Comparison of ENCODE assay signal across 8 mouse cellular contexts in the genomic region with DNA sequence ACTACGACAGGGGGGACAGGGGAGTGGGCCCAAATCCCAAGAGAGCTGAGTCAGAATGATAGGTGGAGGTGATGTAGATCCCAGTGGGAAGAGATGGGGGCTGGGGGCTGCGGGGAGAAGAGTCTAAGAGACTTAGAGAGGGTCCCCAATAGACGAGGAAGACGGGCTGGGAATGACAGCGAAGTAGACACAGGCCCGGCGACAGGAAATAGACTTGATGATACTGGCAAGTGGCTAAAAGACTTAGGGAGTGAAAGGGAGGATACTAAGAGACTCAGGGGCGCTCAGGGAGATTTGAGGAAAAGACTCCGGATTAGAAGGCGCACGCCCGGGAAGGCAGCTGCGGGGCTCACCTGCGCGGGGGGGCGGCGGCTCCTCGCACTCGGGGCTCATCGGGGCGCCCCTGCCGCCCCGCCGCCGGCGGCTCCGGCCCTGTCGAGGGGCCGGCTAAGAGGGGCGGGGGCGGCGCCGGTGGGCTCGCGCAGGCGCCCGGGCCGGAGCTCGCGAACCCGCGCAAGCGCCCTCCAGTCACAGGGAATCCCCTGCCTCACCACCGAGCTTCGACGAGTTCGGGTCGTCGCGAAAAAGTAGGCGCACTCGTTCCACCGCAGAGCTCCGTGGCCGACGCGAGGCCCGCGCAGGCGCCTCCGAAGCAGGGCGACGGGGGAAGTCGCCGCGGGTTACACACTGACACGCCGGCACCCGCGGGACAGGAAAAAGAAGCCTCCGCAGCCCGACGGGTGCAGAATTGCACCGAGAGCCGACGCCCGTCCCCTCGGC. TPM values are rescaled to one million over a fixed set of nuclear protein-coding genes. Genes with fewer than 3 reads are reported as not detected.
A peak's percentile ranks its signal among the peaks of the same experiment; 100 is the strongest.
DNase-seq lines count a peak whose midpoint lies in the region; ATAC-seq and TF ChIP-seq lines count a peak whose summit lies in the region.

No protein-coding gene starts in this region.

- peaks cover 11 to 37% of the 10 kb centered on the region in 2 experiments for H3K36me3 ChIP-seq in CH12.LX (replicated peaks in 1 of 2; ENCODE audit: control insufficient read depth in 1 of 2, insufficient read depth in 1 of 2, low read length in 1 of 2)
- H3K36me3 ChIP-seq in heart, postnatal 0 days (replicated peaks; ENCODE audit: control insufficient read depth, insufficient read depth, low read length) = peaks cover 14% of the 10 kb centered on the region
- H3K36me3 ChIP-seq in limb, embryonic 14.5 days (ENCODE audit: control insufficient read depth, insufficient read depth, low read length) = peaks cover 16% of the 10 kb centered on the region
- peaks cover 9% of the 10 kb centered on the region; the same call in 1 of the 2 replicates for H3K36me3 ChIP-seq in neural tube, embryonic 12.5 days

- H3K27me3 ChIP-seq in CH12.LX (replicated peaks) = no peaks in the 10 kb centered on the region
- no peaks in the 10 kb centered on the region for H3K27me3 ChIP-seq in heart, postnatal 0 days (ENCODE audit: control insufficient read depth, insufficient read depth, low read length)
- H3K27me3 ChIP-seq in limb, embryonic 14.5 days (ENCODE audit: control insufficient read depth, insufficient read depth, low read length) = no peaks in the 10 kb centered on the region
- no peaks in the 10 kb centered on the region for H3K27me3 ChIP-seq in neural tube, embryonic 12.5 days (replicated peaks)

- no peak for DNase-seq in gastrocnemius, adult 2 months
- no peak for DNase-seq in gastrocnemius, postnatal 25 days
- DNase-seq in CH12.LX (ENCODE audit: extremely low read depth) = peak; percentile 34
- DNase-seq in heart, postnatal 0 days (ENCODE audit: low spot score) = peak; percentile 27
- peak; percentile 13 for DNase-seq in limb, embryonic 14.5 days (ENCODE audit: low spot score)
- no peak for DNase-seq in layer of hippocampus, postnatal 25 days (ENCODE audit: extremely low spot score in 1 of 2, low spot score in 1 of 2)

- H3K9me3 ChIP-seq in CH12.LX (replicated peaks; ENCODE audit: low read length) = no peaks in the 10 kb centered on the region
- H3K9me3 ChIP-seq in heart, postnatal 0 days (replicated peaks; ENCODE audit: control insufficient read depth, low read length) = no peaks in the 10 kb centered on the region
- H3K9me3 ChIP-seq in limb, embryonic 14.5 days (ENCODE audit: control insufficient read depth, low read length) = no peaks in the 10 kb centered on the region
- no peaks in the 10 kb centered on the region for H3K9me3 ChIP-seq in neural tube, embryonic 12.5 days

- H3K4me2 ChIP-seq in CH12.LX (ENCODE audit: insufficient read depth, low read depth, poor library complexity, severe bottlenecking) = peak overlapping the region; percentile 90
- peak overlapping the region; percentile 91 for H3K4me2 ChIP-seq in heart, postnatal 0 days (ENCODE audit: low read depth, low read length)
- H3K4me2 ChIP-seq in limb, embryonic 14.5 days (replicated peaks; ENCODE audit: low read depth, low read length, severe bottlenecking) = peak overlapping the region; percentile 93
- H3K4me2 ChIP-seq in neural tube, embryonic 12.5 days (replicated peaks) = peak overlapping the region; percentile 97

- WGBS in heart, postnatal 0 days = 1% methylated on average over 48 of the region's 78 CpGs
- WGBS in limb, embryonic 14.5 days = under 1% methylated on average over 42 of the region's 78 CpGs
- whole genome bisulfite sequencing in neural tube, embryonic 12.5 days = under 1% methylated on average over 75 of the region's 78 CpGs

- peak; percentile 45 for ATAC-seq in heart, postnatal 0 days (ENCODE audit: insufficient read depth, low read depth)
- peak; percentile 80 for ATAC-seq in limb, embryonic 14.5 days (ENCODE audit: low FRiP score, low read depth)
- ATAC-seq in neural tube, embryonic 12.5 days (ENCODE audit: low FRiP score, low read depth) = peak; percentile 82

- TF ChIP-seq CTCF in gastrocnemius, adult 2 months (IDR thresholded peaks at IDR 0.05) = no peak
- no peak for TF ChIP-seq CTCF in CH12.LX (conservative IDR thresholded peaks at IDR 0.05 in 1 of 2, IDR thresholded peaks at IDR 0.05 in 1 of 2; ENCODE audit: low read depth in 2 of 2, low read length in 2 of 2)
- no peak for TF ChIP-seq CTCF in cortical plate, adult 2 months (IDR thresholded peaks at IDR 0.05; ENCODE audit: extremely low read depth, insufficient read depth, low read length)
- TF ChIP-seq CTCF in heart, postnatal 0 days (IDR thresholded peaks at IDR 0.05; ENCODE audit: low read depth) = no peak

- H3K27ac ChIP-seq in gastrocnemius, adult 2 months = peak overlapping the region; percentile 99
- H3K27ac ChIP-seq in CH12.LX (ENCODE audit: insufficient read depth, low read depth) = peak overlapping the region; percentile 83
- H3K27ac ChIP-seq in cortical plate, adult 2 months (ENCODE audit: insufficient read depth, low read length) = peak overlapping the region; percentile 99
- peak overlapping the region; percentile 88 for H3K27ac ChIP-seq in heart, postnatal 0 days (ENCODE audit: low read depth)
- peak overlapping the region; percentile 97 for H3K27ac ChIP-seq in limb, embryonic 14.5 days (replicated peaks; ENCODE audit: low read depth, low read length)
- peak overlapping the region; percentile 88 for H3K27ac ChIP-seq in neural tube, embryonic 12.5 days

- no peak for TF ChIP-seq EP300 in CH12.LX (IDR thresholded peaks at IDR 0.05; ENCODE audit: low read length)
- TF ChIP-seq EP300 in heart, postnatal 0 days (IDR thresholded peaks at IDR 0.05; ENCODE audit: low read depth) = peak; percentile 8; the same call in 1 of the 2 replicates

- in situ Hi-C loops in CH12.LX (cut with MboI; ENCODE audit: low pct_ligation_motif_present, low pct_unique_long_range_greater_than_20kb, low sequenced_read_pairs) = no loop called here

- H3K4me1 ChIP-seq in CH12.LX (ENCODE audit: control insufficient read depth in 1 of 2, insufficient read depth in 2 of 2) = peaks cover 10 to 62% of the 10 kb centered on the region in 2 experiments
- peaks cover 23% of the 10 kb centered on the region for H3K4me1 ChIP-seq in cortical plate, adult 2 months (ENCODE audit: control insufficient read depth, insufficient read depth, low read length)
- H3K4me1 ChIP-seq in heart, postnatal 0 days (ENCODE audit: control insufficient read depth, insufficient read depth) = peaks cover 42% of the 10 kb centered on the region
- H3K4me1 ChIP-seq in limb, embryonic 14.5 days (ENCODE audit: control insufficient read depth, insufficient read depth, low read length) = peaks cover 16% of the 10 kb centered on the region
- peaks cover 32% of the 10 kb centered on the region for H3K4me1 ChIP-seq in neural tube, embryonic 12.5 days

- H3K79me2 ChIP-seq in CH12.LX (replicated peaks; ENCODE audit: control insufficient read depth, extremely low read depth, insufficient read depth, poor library complexity, severe bottlenecking) = peaks cover 48% of the 10 kb centered on the region

- H3K9ac ChIP-seq in CH12.LX (ENCODE audit: insufficient read depth, low read depth) = peak overlapping the region; percentile 98
- H3K9ac ChIP-seq in heart, postnatal 0 days (replicated peaks; ENCODE audit: low read depth, low read length) = peak overlapping the region; percentile 91
- H3K9ac ChIP-seq in limb, embryonic 14.5 days (ENCODE audit: low read depth, low read length, severe bottlenecking) = peak overlapping the region; percentile 94
- peak overlapping the region; percentile 91 for H3K9ac ChIP-seq in neural tube, embryonic 12.5 days

- TF ChIP-seq POLR2A in CH12.LX (IDR thresholded peaks at IDR 0.05; ENCODE audit: low read depth, low read length) = no peak
- no peak for TF ChIP-seq POLR2A in cortical plate, adult 2 months (IDR thresholded peaks at IDR 0.05; ENCODE audit: extremely low read depth, insufficient read depth, low read length)
- no peak for TF ChIP-seq POLR2A in limb, embryonic 14.5 days (IDR thresholded peaks at IDR 0.05; ENCODE audit: borderline replicate concordance, extremely low read depth, insufficient read depth, insufficient read length)

- TF ChIP-seq RAD21 in CH12.LX (IDR thresholded peaks at IDR 0.05; ENCODE audit: low read depth, low read length) = no peak

- intact Hi-C loops in gastrocnemius, adult 2 months (cut with DNase I) = loop anchor here (10.0 kb wide), 1 partner anchor 136 kb away; a partner anchor contains a TSS

- dilution Hi-C loops in CH12.LX (cut with MboI; ENCODE audit: extremely low pct_ligation_motif_present, extremely low pct_unique_long_range_greater_than_20kb, low sequenced_read_pairs) = no loop called here

- peak overlapping the region; percentile 84 for H3K4me3 ChIP-seq in gastrocnemius, adult 2 months
- peak overlapping the region; percentile 80 to 94 (median 93) for H3K4me3 ChIP-seq in CH12.LX (replicated peaks in 1 of 3; ENCODE audit: low read depth in 2 of 3, low read length in 2 of 3, poor library complexity in 1 of 3)
- H3K4me3 ChIP-seq in cortical plate, adult 2 months (ENCODE audit: insufficient read depth, low read length) = peak overlapping the region; percentile 83
- peak overlapping the region; percentile 74 for H3K4me3 ChIP-seq in heart, postnatal 0 days (ENCODE audit: low read depth, low read length)
- H3K4me3 ChIP-seq in limb, embryonic 14.5 days (replicated peaks; ENCODE audit: low read length) = peak overlapping the region; percentile 88
- H3K4me3 ChIP-seq in neural tube, embryonic 12.5 days = peak overlapping the region; percentile 88

RNA-seq across cellular contexts. Expression of a gene that starts 0.5 kb away (rescaled TPM):
- 10 to 100 TPM; 45.0 to 51.2 TPM for total RNA-seq in gastrocnemius, adult 2 months (2021)
- total RNA-seq in gastrocnemius, postnatal 25 days (2021) = 10 to 100 TPM; 41.8 to 46.2 TPM
- total RNA-seq in CH12.LX (2012; rRNA removed) (85.6 and 91.2 TPM in 2 replicates), CH12.LX (2014; rRNA removed) (53.0 and 59.2 TPM in 2 replicates)
- polyA plus RNA-seq in CH12.LX (2012; ENCODE audit: insufficient read length, low read depth) = 108 and 118 TPM in 2 replicates
- polyA plus RNA-seq in cortical plate, adult 2 months (2012; rRNA removed) = 143 and 145 TPM in 2 replicates
- 101 and 146 TPM in 2 replicates for total RNA-seq in heart, postnatal 0 days (2014; rRNA removed; ENCODE audit: low replicate concordance)
- polyA plus RNA-seq in heart, postnatal 0 days (2015; fragmentation: Nextera tagmentation; extraction: Ambion mirVana) = 4.9 and 5.7 TPM in 2 replicates
- 86.9 and 112 TPM in 2 replicates for polyA plus RNA-seq in limb, embryonic 14.5 days (2012; rRNA removed)
- polyA plus RNA-seq in limb, embryonic 14.5 days (2014; fragmentation: Nextera tagmentation; extraction: Ambion mirVana) = 7.9 and 8.7 TPM in 2 replicates
- polyA plus RNA-seq in neural tube, embryonic 12.5 days (2016; fragmentation: Nextera tagmentation; extraction: Ambion mirVana) = 11.1 and 13.9 TPM in 2 replicates
- total RNA-seq in layer of hippocampus, postnatal 25 days (2021) = 100 to 1,000 TPM; 126 to 135 TPM

RNA-seq across cellular contexts. Expression of a gene that starts 26.6 kb away (rescaled TPM):
- 10 to 100 TPM; 23.4 to 29.8 TPM for total RNA-seq in gastrocnemius, adult 2 months (2021)
- total RNA-seq in gastrocnemius, postnatal 25 days (2021) = 10 to 100 TPM; 21.8 to 23.1 TPM
- total RNA-seq in CH12.LX (2012; rRNA removed) = 131 and 136 TPM in 2 replicates
- total RNA-seq in CH12.LX (2014; rRNA removed) = 92.3 and 98.8 TPM in 2 replicates
- polyA plus RNA-seq in CH12.LX (2012; ENCODE audit: insufficient read length, low read depth) = 82.7 and 90.6 TPM in 2 replicates
- 107 and 108 TPM in 2 replicates for polyA plus RNA-seq in cortical plate, adult 2 months (2012; rRNA removed)
- 138 and 156 TPM in 2 replicates for total RNA-seq in heart, postnatal 0 days (2014; rRNA removed; ENCODE audit: low replicate concordance)
- polyA plus RNA-seq in heart, postnatal 0 days (2015; fragmentation: Nextera tagmentation; extraction: Ambion mirVana) = 69.8 and 72.9 TPM in 2 replicates
- 55.6 and 72.9 TPM in 2 replicates for polyA plus RNA-seq in limb, embryonic 14.5 days (2012; rRNA removed)
- 77.5 and 82.5 TPM in 2 replicates for polyA plus RNA-seq in limb, embryonic 14.5 days (2014; fragmentation: Nextera tagmentation; extraction: Ambion mirVana)
- 119 and 122 TPM in 2 replicates for polyA plus RNA-seq in neural tube, embryonic 12.5 days (2016; fragmentation: Nextera tagmentation; extraction: Ambion mirVana)
- total RNA-seq in layer of hippocampus, postnatal 25 days (2021) = 10 to 100 TPM; 89.0 to 91.9 TPM

RNA-seq across cellular contexts. Expression of a gene that starts 27.1 kb away (rescaled TPM):
- total RNA-seq in gastrocnemius, adult 2 months (2021) = 1 to 10 TPM; 2.6 to 3.3 TPM
- 1 to 10 TPM; 2.4 to 3.0 TPM for total RNA-seq in gastrocnemius, postnatal 25 days (2021)
- total RNA-seq in CH12.LX (2012; rRNA removed) (5.9 and 7.2 TPM in 2 replicates), CH12.LX (2014; rRNA removed) (4.3 TPM in 2 replicates)
- polyA plus RNA-seq in CH12.LX (2012; ENCODE audit: insufficient read length, low read depth) = 9.1 and 10.6 TPM in 2 replicates
- polyA plus RNA-seq in cortical plate, adult 2 months (2012; rRNA removed) = 29.0 and 31.5 TPM in 2 replicates
- 4.8 and 11.5 TPM in 2 replicates for total RNA-seq in heart, postnatal 0 days (2014; rRNA removed; ENCODE audit: low replicate concordance)
- polyA plus RNA-seq in heart, postnatal 0 days (2015; fragmentation: Nextera tagmentation; extraction: Ambion mirVana) = 0.33 and 0.82 TPM in 2 replicates
- polyA plus RNA-seq in limb, embryonic 14.5 days (2012; rRNA removed) = 17.2 and 23.1 TPM in 2 replicates
- polyA plus RNA-seq in limb, embryonic 14.5 days (2014; fragmentation: Nextera tagmentation; extraction: Ambion mirVana) = 1.4 and 2.3 TPM in 2 replicates
- 3.5 and 4.0 TPM in 2 replicates for polyA plus RNA-seq in neural tube, embryonic 12.5 days (2016; fragmentation: Nextera tagmentation; extraction: Ambion mirVana)
- 10 to 100 TPM; 12.5 to 17.3 TPM for total RNA-seq in layer of hippocampus, postnatal 25 days (2021)

RNA-seq across cellular contexts. Expression of a gene that starts 32.1 kb away (rescaled TPM):
- under 1 TPM; 0.48 to 0.75 TPM for total RNA-seq in gastrocnemius, adult 2 months (2021)
- 1 to 10 TPM; 1.4 to 1.7 TPM for total RNA-seq in gastrocnemius, postnatal 25 days (2021)
- 0.21 and 0.25 TPM in 2 replicates for total RNA-seq in CH12.LX (2012; rRNA removed)
- total RNA-seq in CH12.LX (2014; rRNA removed) = not detected in 2 replicates
- not detected in 2 replicates for polyA plus RNA-seq in CH12.LX (2012; ENCODE audit: insufficient read length, low read depth)
- polyA plus RNA-seq in cortical plate, adult 2 months (2012; rRNA removed) = 305 and 330 TPM in 2 replicates
- 7.1 and 10.9 TPM in 2 replicates for total RNA-seq in heart, postnatal 0 days (2014; rRNA removed; ENCODE audit: low replicate concordance)
- polyA plus RNA-seq in heart, postnatal 0 days (2015; fragmentation: Nextera tagmentation; extraction: Ambion mirVana) = 0.22 and 0.36 TPM in 2 replicates
- polyA plus RNA-seq in limb, embryonic 14.5 days (2012; rRNA removed) = 26.4 and 33.0 TPM in 2 replicates
- polyA plus RNA-seq in limb, embryonic 14.5 days (2014; fragmentation: Nextera tagmentation; extraction: Ambion mirVana) = 1.3 and 1.7 TPM in 2 replicates
- 5.0 and 5.5 TPM in 2 replicates for polyA plus RNA-seq in neural tube, embryonic 12.5 days (2016; fragmentation: Nextera tagmentation; extraction: Ambion mirVana)
- total RNA-seq in layer of hippocampus, postnatal 25 days (2021) = 100 to 1,000 TPM; 330 to 348 TPM

RNA-seq across cellular contexts. Expression of a gene that starts 54.5 kb away (rescaled TPM):
- not detected for total RNA-seq in gastrocnemius, adult 2 months (2021)
- total RNA-seq in gastrocnemius, postnatal 25 days (2021) = not detected
- total RNA-seq in CH12.LX (2012; rRNA removed) (not detected in 2 replicates), CH12.LX (2014; rRNA removed) (not detected in 2 replicates)
- not detected in 2 replicates for polyA plus RNA-seq in CH12.LX (2012; ENCODE audit: insufficient read length, low read depth)
- polyA plus RNA-seq in cortical plate, adult 2 months (2012; rRNA removed) = 1.0 and 1.6 TPM in 2 replicates
- total RNA-seq in heart, postnatal 0 days (2014; rRNA removed; ENCODE audit: low replicate concordance) = not detected in 2 replicates
- not detected in 2 replicates for polyA plus RNA-seq in heart, postnatal 0 days (2015; fragmentation: Nextera tagmentation; extraction: Ambion mirVana)
- 0.03 and 0.26 TPM in 2 replicates for polyA plus RNA-seq in limb, embryonic 14.5 days (2012; rRNA removed)
- not detected in 2 replicates for polyA plus RNA-seq in limb, embryonic 14.5 days (2014; fragmentation: Nextera tagmentation; extraction: Ambion mirVana)
- polyA plus RNA-seq in neural tube, embryonic 12.5 days (2016; fragmentation: Nextera tagmentation; extraction: Ambion mirVana) = not detected in 2 replicates
- total RNA-seq in layer of hippocampus, postnatal 25 days (2021) = under 1 TPM; 0.27 to 0.42 TPM

Comparison
In these comparisons a context has a peak if more than half of its experiments do, and no peak if none do; other contexts are left out.
1. DNase-seq: peak in CH12.LX (single experiment), heart, postnatal 0 days (single experiment) and limb, embryonic 14.5 days (single experiment); none in gastrocnemius, adult 2 months (single experiment), gastrocnemius, postnatal 25 days (single experiment) and layer of hippocampus, postnatal 25 days (0 of 2).
2. Peak in every context shown above with its lines, with median percentiles within 50 percentile points of each other: H3K27ac ChIP-seq, H3K4me3 ChIP-seq, H3K4me2 ChIP-seq, H3K9ac ChIP-seq and ATAC-seq.